Mouse (Mus musculus) cortical plate, adult 2 months (tissue): ENCODE results near the gene BC067074. TPM values are rescaled to one million over a fixed set of nuclear protein-coding genes. Genes with fewer than 3 reads are reported as not detected.
"Not testable (repeated sequence)": the region's sequence is repeated elsewhere in the genome, so short reads cannot be mapped to it uniquely, and the experiment has no call there.

ENCODE experiments used
- H3K27ac ChIP-seq: fragments of 200-500 bp; 2 replicates; pipeline ENCODE4 v1.5.1; 2012; ENCODE audit warnings: low read length, control low read depth, inconsistent platforms; ENCODE audit not compliant: insufficient read depth
- H3K4me1 ChIP-seq: fragments of 200-500 bp; 2 replicates; pipeline ENCODE4 v1.6.1; 2011; ENCODE audit warnings: low read length; ENCODE audit not compliant: control insufficient read depth, insufficient read depth
- H3K4me3 ChIP-seq: fragments of 200-500 bp; 2 replicates; pipeline ENCODE4 v1.5.1; 2011; ENCODE audit warnings: mild to moderate bottlenecking, low read length, control low read depth; ENCODE audit not compliant: insufficient read depth
- CTCF ChIP-seq: fragments of 200-500 bp; IDR thresholded peaks from 2 replicates; pipeline ENCODE4 v1.5.1; 2011; ENCODE audit warnings: mild to moderate bottlenecking, control low read depth, low read length; ENCODE audit not compliant: insufficient read depth; ENCODE audit errors: extremely low read depth
- POLR2A ChIP-seq: fragments of 200-500 bp; IDR thresholded peaks from 2 replicates; pipeline ENCODE4 v1.6.1; 2011; ENCODE audit warnings: mild to moderate bottlenecking, low read length, control low read depth; ENCODE audit not compliant: insufficient read depth; ENCODE audit errors: extremely low read depth
- polyA plus RNA-seq: library from polyadenylated mRNA; depleted of rRNA; stranded (reverse); fragments of >200 nt; gene quantifications from 2 replicates; pipeline ENCODE4 v1.2.3, GENCODE M21; 2012

The BC067074 gene
- polyA plus RNA-seq, 1 experiment, result 1.1 TPM

DNA sequence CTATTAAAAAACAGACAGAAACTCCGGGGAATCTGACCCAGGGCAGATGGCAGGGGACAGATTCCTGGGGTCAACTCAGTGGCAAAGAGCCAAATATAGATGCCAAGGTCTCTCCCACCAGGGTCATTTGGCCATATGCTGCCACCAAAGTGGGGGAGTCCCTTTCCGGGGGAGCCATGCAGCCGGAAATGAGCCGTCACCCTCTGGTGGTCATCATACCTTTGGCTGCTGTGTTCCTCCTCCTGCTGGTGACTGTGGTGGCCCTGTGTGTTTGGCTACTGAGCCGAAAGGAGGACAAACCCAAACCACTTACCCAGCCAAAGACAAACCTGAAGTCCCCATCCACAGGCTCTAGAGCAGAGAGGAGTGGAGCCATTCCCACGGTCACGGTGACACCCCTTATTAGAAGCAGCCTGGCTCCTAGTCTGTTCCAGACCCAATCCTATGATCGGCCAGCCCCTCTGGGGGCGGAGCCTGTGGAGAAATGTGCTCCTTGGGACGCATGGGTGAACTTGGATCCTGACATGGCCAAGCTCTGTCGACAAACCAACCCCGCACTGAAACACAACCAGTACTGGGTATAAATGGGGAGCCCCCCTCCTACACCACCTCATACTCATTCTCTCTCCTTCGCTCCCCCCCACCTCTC lies 76.1 kb downstream of the BC067074 start:
- H3K4me3 ChIP-seq, result no peak overlapping the region
- H3K4me1 ChIP-seq, result no peaks in the 10 kb centered on the region
- no peak overlapping the region for H3K27ac ChIP-seq
- TF ChIP-seq POLR2A (no peak), CTCF (no peak)

DNA sequence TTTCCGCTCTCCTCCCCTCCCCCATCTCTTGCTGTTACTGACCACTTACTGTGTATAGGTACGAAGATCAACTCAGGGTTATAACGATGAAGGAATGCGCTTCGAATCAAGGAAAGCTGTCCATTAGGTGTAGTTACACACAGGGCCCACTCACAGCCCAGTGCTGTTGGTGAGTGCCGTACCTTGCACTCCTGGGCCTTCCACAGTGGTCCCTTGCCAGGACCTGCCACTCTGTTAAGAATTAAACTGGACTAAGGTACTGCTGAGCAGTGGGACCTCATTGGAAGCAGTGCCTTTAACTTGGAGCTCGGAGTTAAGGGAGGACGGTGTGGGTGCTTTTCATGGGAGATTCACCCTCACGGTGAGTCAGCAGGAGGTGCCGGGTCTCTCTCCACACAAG lies 76.7 kb downstream of the BC067074 start:
- TF ChIP-seq CTCF, result no peak
- TF ChIP-seq POLR2A, result no peak
- no peak overlapping the region for H3K27ac ChIP-seq
- no peaks in the 10 kb centered on the region for H3K4me1 ChIP-seq
- H3K4me3 ChIP-seq, result no peak overlapping the region

DNA sequence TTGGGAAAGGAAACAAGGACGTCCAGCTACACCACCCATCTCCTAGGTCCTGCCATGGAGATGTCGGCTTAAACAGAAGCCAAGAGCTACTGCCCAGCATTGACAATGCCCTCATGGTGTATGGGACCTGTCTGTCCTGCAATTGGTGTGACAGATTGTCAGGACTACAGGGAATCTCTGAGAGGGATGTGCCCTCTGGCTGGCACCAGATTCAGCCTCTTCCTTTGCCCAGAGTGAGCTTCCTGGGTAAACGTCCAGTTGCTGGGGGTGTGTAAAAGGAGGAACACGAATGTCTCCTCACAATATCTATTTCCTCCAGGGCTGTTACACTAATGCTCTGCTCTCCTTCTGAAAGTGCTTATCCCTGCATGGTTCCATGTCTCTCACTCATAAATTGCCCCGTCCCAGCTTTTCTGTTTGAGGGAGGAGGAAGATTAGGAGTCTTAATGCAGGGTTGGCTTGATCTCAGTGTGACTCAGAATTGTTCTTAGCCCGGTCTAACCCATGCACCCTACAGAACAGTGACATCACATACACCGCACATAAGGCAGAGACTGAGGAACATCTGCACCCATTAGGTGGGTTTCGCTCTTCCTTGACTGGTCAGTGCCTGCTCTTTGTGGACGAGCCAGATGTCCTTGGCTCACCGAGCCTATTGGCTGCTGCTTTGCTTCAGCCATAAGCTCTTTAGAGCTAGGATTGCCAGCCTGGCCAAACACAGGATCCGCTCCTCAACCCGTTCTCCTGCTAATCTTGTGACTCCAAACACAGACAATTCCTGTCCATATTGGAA lies 80.5 kb downstream of the BC067074 start:
- no peak overlapping the region for H3K4me3 ChIP-seq
- no peak overlapping the region for H3K27ac ChIP-seq
- H3K4me1 ChIP-seq, result no peaks in the 10 kb centered on the region
- no peak for TF ChIP-seq POLR2A
- no peak for TF ChIP-seq CTCF

DNA sequence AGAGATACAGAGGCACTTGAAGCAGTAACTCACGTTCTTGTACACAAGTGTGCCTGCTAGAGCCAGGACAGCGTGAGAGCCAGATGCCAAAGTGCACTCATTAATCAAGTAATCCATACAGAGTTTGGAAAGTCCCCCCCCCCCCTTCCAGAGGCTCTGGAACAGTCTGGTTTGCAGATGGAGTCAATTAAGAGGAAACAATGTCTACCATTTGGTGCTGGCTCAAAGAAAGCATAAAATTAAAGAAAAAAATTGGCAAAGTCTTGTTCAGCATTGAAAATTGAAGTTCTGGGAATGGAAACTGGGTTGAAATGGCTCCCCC lies 81.1 kb downstream of the BC067074 start:
- H3K4me3 ChIP-seq, result no peak overlapping the region
- TF ChIP-seq CTCF (no peak), POLR2A (no peak)
- no peaks in the 10 kb centered on the region for H3K4me1 ChIP-seq
- no peak overlapping the region for H3K27ac ChIP-seq

DNA sequence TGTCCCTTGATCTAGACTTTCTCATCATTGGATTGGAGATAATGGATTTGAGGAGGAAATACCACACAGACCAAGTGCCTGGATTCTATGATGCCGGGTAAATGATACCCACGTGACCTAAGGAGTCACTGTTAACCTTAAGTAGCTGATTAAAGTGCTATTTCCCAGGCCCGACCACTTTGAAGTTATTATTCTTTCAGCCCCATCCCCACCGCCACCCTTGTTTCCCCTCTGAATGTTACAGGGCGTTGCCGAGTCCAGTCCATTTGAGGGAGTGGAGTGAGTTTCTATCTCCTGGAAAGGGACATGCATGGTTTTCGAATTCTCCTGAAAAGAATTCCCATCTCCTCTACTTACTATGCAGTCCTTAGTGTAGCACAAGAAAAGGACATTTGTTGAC lies 84.7 kb downstream of the BC067074 start:
- Histone ChIP-seq H3K27ac (no peak overlapping the region), H3K4me3 (no peak overlapping the region), H3K4me1 (no peaks in the 10 kb centered on the region; the same call in 1 of the 2 replicates)
- TF ChIP-seq POLR2A, result no peak
- no peak for TF ChIP-seq CTCF

DNA sequence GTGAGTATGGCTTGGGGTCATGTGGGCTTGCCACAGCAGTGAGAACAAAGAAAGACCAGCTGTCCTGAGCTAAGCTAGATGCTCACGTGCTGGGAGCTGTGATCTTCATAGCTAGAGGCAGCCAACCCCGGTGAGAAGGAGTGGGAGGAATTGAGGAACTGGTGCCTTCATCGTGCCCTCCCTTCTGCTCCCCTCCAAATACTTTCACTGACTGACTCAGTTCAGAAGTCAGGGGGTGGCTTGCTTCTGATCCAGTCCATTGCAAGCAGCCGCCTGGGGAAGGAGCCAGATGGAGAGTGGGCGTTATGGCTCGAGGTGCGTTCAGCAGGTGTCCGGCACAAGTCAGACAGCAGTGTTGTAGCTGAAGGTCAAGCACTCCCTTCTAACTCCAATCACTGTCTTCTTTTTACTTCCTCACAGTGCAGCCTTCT lies 86.0 kb downstream of the BC067074 start:
- Histone ChIP-seq H3K4me1 (no peaks in the 10 kb centered on the region; the same call in 1 of the 2 replicates), H3K4me3 (no peak overlapping the region), H3K27ac (no peak overlapping the region)
- TF ChIP-seq CTCF (no peak), POLR2A (no peak)

DNA sequence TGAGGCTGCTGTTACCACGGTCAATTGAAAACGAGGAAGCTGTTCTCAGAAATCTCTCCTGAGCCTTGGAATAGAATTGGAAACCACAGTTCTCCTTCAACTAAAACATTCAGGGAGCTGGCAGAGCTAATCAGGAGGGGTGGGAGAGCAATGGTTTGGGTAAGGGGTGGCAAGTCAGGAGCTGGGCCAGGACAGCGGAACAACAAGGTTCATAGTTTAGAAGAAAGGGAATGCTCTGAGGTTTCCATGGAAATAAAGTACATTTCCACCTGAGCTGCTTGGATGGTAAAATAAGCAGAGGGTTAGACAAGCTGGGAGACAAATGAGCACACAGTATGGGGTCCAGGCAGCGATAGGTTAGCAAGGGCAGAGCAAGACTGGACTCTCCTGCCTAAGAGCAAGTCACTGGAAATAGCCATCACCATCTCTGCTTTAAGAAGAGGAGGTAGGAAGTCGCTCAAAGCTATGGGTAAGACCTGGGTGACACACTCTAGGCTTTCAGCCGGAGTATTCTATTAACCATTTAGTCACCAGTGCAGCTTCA lies 86.9 kb downstream of the BC067074 start:
- H3K4me3 ChIP-seq, result no peak overlapping the region
- H3K4me1 ChIP-seq, result no peaks in the 10 kb centered on the region; the same call in 1 of the 2 replicates
- no peak for TF ChIP-seq POLR2A
- TF ChIP-seq CTCF, result no peak
- H3K27ac ChIP-seq, result no peak overlapping the region

DNA sequence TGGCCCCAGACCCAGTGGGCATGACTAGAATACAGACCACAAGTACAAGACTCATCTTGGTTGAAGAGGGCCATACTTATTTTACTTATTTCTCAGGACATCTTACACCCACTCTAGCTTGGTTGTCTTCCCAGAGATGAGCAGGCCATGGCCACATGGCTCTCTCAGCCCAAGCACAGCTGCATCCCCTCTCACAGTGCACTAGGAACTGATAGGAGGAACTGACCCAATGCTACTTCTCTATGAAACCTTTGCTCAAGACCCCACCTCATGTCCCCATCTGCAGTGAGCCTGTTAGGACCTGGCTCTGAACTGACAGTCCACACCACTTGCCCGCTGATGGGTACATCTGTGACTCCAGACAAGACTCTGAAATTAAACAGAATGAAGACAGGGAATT lies 88.8 kb downstream of the BC067074 start:
- Histone ChIP-seq H3K4me3 (no peak overlapping the region), H3K27ac (0 out of 2 replicates have a peak overlapping the region, but pooled peaks have one; percentile 12), H3K4me1 (no peaks in the 10 kb centered on the region; the same call in 1 of the 2 replicates)
- TF ChIP-seq POLR2A (no peak), CTCF (no peak)

DNA sequence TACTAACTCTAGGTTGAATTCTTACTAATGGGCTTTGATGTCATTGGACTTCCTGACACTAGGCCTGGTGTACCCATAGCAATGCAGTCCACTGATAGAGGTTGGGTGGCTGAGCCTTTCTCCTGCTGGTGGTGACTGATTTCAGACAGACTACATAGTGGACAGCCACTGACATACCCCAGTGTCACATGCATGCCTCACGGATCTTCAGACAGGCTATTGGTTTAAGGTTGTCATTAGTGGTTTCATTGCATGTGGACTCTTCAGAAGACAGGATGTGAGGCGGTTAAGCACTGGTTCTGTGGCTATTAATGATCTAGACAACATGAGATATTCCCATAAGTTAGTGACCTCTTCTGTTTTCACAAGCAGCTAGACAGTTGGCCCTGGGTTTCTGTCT lies 89.2 kb downstream of the BC067074 start:
- H3K4me1 ChIP-seq, result no peaks in the 10 kb centered on the region; the same call in 1 of the 2 replicates

DNA sequence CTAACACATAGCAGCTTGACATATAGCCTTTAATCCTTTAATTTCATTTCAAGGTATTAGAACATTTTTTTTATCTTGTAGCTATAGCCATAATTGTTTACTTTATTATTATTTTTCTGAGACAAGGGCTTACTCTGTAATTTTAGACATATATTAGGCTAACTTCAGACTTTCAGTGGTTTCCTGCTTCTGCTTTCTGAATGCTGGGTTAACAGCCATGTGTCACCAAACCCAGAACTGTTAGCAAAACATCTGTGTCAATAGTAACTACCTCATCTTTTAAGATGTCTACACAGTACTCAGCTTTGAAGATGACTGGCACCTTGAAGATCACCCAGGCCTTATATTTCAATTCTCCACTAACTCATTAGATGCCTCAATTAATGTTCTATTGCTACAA lies 89.8 kb downstream of the BC067074 start:
- not testable (repeated sequence) for H3K27ac ChIP-seq

More for the DNA sequence above, 89.2 kb downstream of the BC067074 start:
- peak overlapping the region; percentile 12; the same call in 1 of the 2 replicates for H3K27ac ChIP-seq
- no peak overlapping the region for H3K4me3 ChIP-seq
- no peak for TF ChIP-seq POLR2A
- no peak for TF ChIP-seq CTCF

More for the DNA sequence above, 89.8 kb downstream of the BC067074 start:
- H3K4me1 ChIP-seq, H3K4me3 ChIP-seq: not testable (repeated sequence)
